Mouse (Mus musculus) limb, embryonic 11.5 days (tissue): Measurements from ENCODE around the gene Gstt3. TPM values are rescaled to one million over a fixed set of nuclear protein-coding genes. Genes with fewer than 3 reads are reported as not detected.

Experiments
- ATAC-seq: fragments of 200-750 bp; cut with Nextera tagmentation; 2 replicates; pipeline ENCODE4 v1.8.0; 2017; ENCODE audit warnings: low read depth; ENCODE audit not compliant: insufficient number of reproducible peaks, low FRiP score, low TSS enrichment
- DNase-seq: peaks from one replicate; pipeline ENCODE4 v3.0.0-alpha.2; 2015; ENCODE audit warnings: low spot score
- H3K27ac ChIP-seq: fragments of 300-500 bp; sonication (generic); replicated peaks from 2 replicates; pipeline ENCODE4 v1.5.1; 2014; ENCODE audit warnings: low read depth, mild to moderate bottlenecking, low read length
- H3K27me3 ChIP-seq: fragments of 300-500 bp; sonication (generic); 2 replicates; pipeline ENCODE4 v1.6.1; 2014; ENCODE audit warnings: mild to moderate bottlenecking, low read length, mixed read lengths; ENCODE audit not compliant: control insufficient read depth, insufficient read depth
- H3K36me3 ChIP-seq: fragments of 300-500 bp; sonication (generic); 2 replicates; pipeline ENCODE4 v1.6.1; 2014; ENCODE audit warnings: mild to moderate bottlenecking, low read length, moderate library complexity, mixed read lengths; ENCODE audit not compliant: control insufficient read depth, insufficient read depth
- H3K4me1 ChIP-seq: fragments of 300-500 bp; sonication (generic); 2 replicates; pipeline ENCODE4 v1.6.1; 2014; ENCODE audit warnings: low read length, mixed read lengths; ENCODE audit not compliant: control insufficient read depth, insufficient read depth
- H3K4me2 ChIP-seq: fragments of 300-500 bp; sonication (generic); 2 replicates; pipeline ENCODE4 v1.6.1; 2014; ENCODE audit warnings: low read depth, mild to moderate bottlenecking, moderate library complexity; ENCODE audit not compliant: severe bottlenecking
- H3K4me3 ChIP-seq: fragments of 300-500 bp; sonication (generic); 2 replicates; pipeline ENCODE4 v1.5.1; 2014; ENCODE audit warnings: low read depth, low read length
- H3K9ac ChIP-seq: fragments of 300-500 bp; sonication (generic); 2 replicates; pipeline ENCODE4 v1.6.1; 2014; ENCODE audit warnings: mild to moderate bottlenecking, low read length
- H3K9me3 ChIP-seq: fragments of 300-500 bp; sonication (generic); 2 replicates; pipeline ENCODE4 v1.6.1; 2016; ENCODE audit warnings: low read length; ENCODE audit not compliant: control insufficient read depth
- WGBS: fragments of 180-500 bp; shearing (Covaris S2); extraction: QIAGEN DNeasy Blood & Tissue Kit; methylation state at CpG from one replicate; pipeline ENCODE4 v1.1.7; 2014; 5-methylcytosine and 5-hydroxymethylcytosine counted together
- polyA plus RNA-seq: library from polyadenylated mRNA; unstranded; fragments of >200 nt; fragmentation: Nextera tagmentation; extraction: Ambion mirVana; gene quantifications from 2 replicates; pipeline ENCODE4 v1.2.1, GENCODE M21; 2014

The Gstt3 gene
- polyA plus RNA-seq, 1 experiment from 2014 or later: 7.9 TPM

DNA sequence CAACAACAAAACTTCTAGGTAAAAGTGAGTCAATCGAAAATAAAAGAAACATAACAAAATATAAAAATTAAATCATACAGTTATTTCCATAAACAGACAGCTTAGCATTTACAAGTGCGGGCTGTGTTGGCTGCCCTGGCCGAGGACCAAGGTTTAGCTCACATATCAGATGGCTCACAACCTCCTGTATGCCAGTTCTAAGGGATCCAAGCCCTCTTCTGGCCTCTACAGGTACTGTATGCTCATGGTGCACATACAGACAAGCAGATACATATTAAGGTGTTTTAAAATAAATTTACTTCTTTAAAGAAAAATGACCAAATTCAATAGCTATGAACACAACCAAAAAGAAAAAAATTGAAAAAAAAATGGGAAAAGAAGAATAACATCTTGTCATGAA lies 20.9 kb downstream of the Gstt3 start:
- no peak for ATAC-seq

GRCm38 (mm10) chr10:75756719-75757118 lies 24.5 kb downstream of the Gstt3 start:
- peaks cover 11% of the 10 kb centered on the region for H3K36me3 ChIP-seq
- no peak for DNase-seq
- no peaks in the 10 kb centered on the region for H3K27me3 ChIP-seq
- ATAC-seq: no peak
- no peak overlapping the region for H3K9ac ChIP-seq
- H3K27ac ChIP-seq: no peak overlapping the region
- 93% methylated on average over 11 of the region's 11 CpGs for WGBS
- H3K9me3 ChIP-seq: no peaks in the 10 kb centered on the region
- H3K4me2 ChIP-seq: no peak overlapping the region
- H3K4me1 ChIP-seq: no peaks in the 10 kb centered on the region
- H3K4me3 ChIP-seq: no peak overlapping the region

More for the DNA sequence above, 20.9 kb downstream of the Gstt3 start:
- peaks cover 3% of the 10 kb centered on the region; the same call in 1 of the 2 replicates for H3K4me1 ChIP-seq
- H3K4me3 ChIP-seq: no peak overlapping the region
- H3K9me3 ChIP-seq: no peaks in the 10 kb centered on the region
- H3K4me2 ChIP-seq: no peak overlapping the region
- no peaks in the 10 kb centered on the region for H3K27me3 ChIP-seq
- H3K27ac ChIP-seq: no peak overlapping the region
- DNase-seq: no peak
- H3K9ac ChIP-seq: no peak overlapping the region
- H3K36me3 ChIP-seq: 0 out of 2 replicates have a peak, but pooled peaks cover 4% of the 10 kb centered on the region
- 88% methylated on average over 3 of the region's 3 CpGs for WGBS

DNA sequence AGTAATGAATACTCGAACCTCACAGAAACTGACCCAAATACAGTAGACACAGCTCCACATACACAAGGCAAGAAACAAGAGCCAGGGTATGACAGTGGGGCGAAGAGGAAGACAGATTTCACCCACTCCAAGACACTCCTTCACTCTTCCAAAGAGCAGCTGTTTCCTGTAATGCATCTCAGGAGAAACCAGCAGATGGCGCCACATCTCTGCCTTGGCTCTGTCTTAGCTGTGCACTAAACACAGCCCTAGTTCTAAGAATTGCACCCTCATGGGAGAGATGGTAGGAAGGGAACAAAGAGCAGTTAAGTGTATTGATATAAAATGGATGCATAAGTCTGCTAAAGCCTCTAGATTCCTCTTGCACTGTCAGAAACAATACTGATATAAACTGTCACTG lies 37.2 kb downstream of the Gstt3 start:
- Histone ChIP-seq H3K4me3 (no peak overlapping the region), H3K9me3 (no peaks in the 10 kb centered on the region), H3K9ac (no peak overlapping the region), H3K27ac (no peak overlapping the region), H3K36me3 (peaks cover 24% of the 10 kb centered on the region), H3K4me1 (no peaks in the 10 kb centered on the region), H3K4me2 (no peak overlapping the region), H3K27me3 (no peaks in the 10 kb centered on the region)
- WGBS: 45% methylated on average over 3 of the region's 3 CpGs
- DNase-seq (peak; percentile 87), ATAC-seq (no peak)

DNA sequence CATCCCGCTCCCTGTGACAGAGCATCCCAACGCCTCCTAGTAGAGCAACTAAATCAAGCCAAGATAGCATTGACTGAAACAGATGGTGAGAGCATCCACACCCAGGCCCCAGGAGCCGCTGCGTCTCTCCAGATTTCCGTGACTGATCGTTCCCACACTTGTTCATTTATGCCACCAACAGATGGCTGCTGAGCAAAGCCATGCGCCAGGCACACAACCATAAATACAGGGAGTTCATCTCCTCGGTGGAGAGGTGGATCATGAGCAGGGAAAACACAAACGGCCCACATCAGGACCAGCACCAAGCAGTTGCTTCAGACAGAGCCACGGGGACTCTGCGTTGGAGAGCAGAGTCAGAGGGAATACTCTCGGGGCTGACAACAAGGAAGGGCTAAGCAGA lies 37.8 kb downstream of the Gstt3 start:
- no peak for DNase-seq
- ATAC-seq: no peak
- Histone ChIP-seq H3K27ac (no peak overlapping the region), H3K4me2 (no peak overlapping the region), H3K4me3 (no peak overlapping the region), H3K27me3 (no peaks in the 10 kb centered on the region), H3K9me3 (no peaks in the 10 kb centered on the region), H3K4me1 (no peaks in the 10 kb centered on the region), H3K36me3 (peaks cover 24% of the 10 kb centered on the region), H3K9ac (no peak overlapping the region)
- WGBS: 93% methylated on average over 12 of the region's 12 CpGs

- Histone ChIP-seq H3K9me3 (no peaks in the 10 kb centered on the region), H3K36me3 (peaks cover 18% of the 10 kb centered on the region), H3K9ac (no peak overlapping the region), H3K4me2 (no peak overlapping the region), H3K4me3 (no peak overlapping the region), H3K4me1 (no peaks in the 10 kb centered on the region), H3K27ac (no peak overlapping the region), H3K27me3 (no peaks in the 10 kb centered on the region)
- 95% methylated on average over 3 of the region's 3 CpGs for WGBS
- DNase-seq: no peak
- ATAC-seq: no peak
These were observed 40.3 kb downstream of the Gstt3 start for GRCm38 (mm10) chr10:75740866-75741265.

- no peaks in the 10 kb centered on the region for H3K27me3 ChIP-seq
- no peak overlapping the region for H3K27ac ChIP-seq
- H3K9ac ChIP-seq: no peak overlapping the region
- peaks cover 21% of the 10 kb centered on the region; the same call in 1 of the 2 replicates for H3K36me3 ChIP-seq
- no peaks in the 10 kb centered on the region for H3K4me1 ChIP-seq
- H3K9me3 ChIP-seq: no peaks in the 10 kb centered on the region
- DNase-seq (no peak), ATAC-seq (no peak)
- WGBS: 92% methylated on average over 7 of the region's 7 CpGs
- H3K4me2 ChIP-seq: no peak overlapping the region
- no peak overlapping the region for H3K4me3 ChIP-seq
These were observed 55.8 kb downstream of the Gstt3 start for GRCm38 (mm10) chr10:75725449-75725848.

Other genes starting within 250 kb of the Gstt3 start
- gene Lrrc75b, start 221.1 kb downstream of the Gstt3 start, polyA plus RNA-seq: 0.77 and 0.91 TPM in 2 replicates
- 0.75 and 0.94 TPM in 2 replicates for gene Ggt1, start 219.8 kb downstream of the Gstt3 start, polyA plus RNA-seq
- gene Ggt5, start 192.1 kb downstream of the Gstt3 start, polyA plus RNA-seq: 0.41 and 0.75 TPM in 2 replicates
- gene Susd2, start 137.4 kb downstream of the Gstt3 start, polyA plus RNA-seq: 0.98 and 1.4 TPM in 2 replicates
- gene Cabin1, start 17.1 kb downstream of the Gstt3 start, polyA plus RNA-seq: 28.5 and 30.7 TPM in 2 replicates
- gene Ddt, start 8.0 kb downstream of the Gstt3 start, polyA plus RNA-seq: 100.0 and 107 TPM in 2 replicates
- 0.41 TPM in 1 of 2 replicates, not detected in the other for gene Gm20441, start 460 bp downstream of the Gstt3 start, polyA plus RNA-seq
- gene Gstt1, start 17.2 kb upstream of the Gstt3 start, polyA plus RNA-seq: 4.4 and 5.5 TPM in 2 replicates
- gene Gstt4, start 41.1 kb upstream of the Gstt3 start, polyA plus RNA-seq: not detected in 2 replicates
- 7.8 and 9.5 TPM in 2 replicates for gene Gstt2, start 56.0 kb upstream of the Gstt3 start, polyA plus RNA-seq
- gene Mif, start 78.8 kb upstream of the Gstt3 start, polyA plus RNA-seq: 2,626 and 2,699 TPM in 2 replicates
- 3.8 and 3.9 TPM in 2 replicates for gene Derl3, start 112.0 kb upstream of the Gstt3 start, polyA plus RNA-seq
- 260 and 263 TPM in 2 replicates for gene Smarcb1, start 140.2 kb upstream of the Gstt3 start, polyA plus RNA-seq
- gene Chchd10, start 151.7 kb upstream of the Gstt3 start, polyA plus RNA-seq: 4.5 and 6.2 TPM in 2 replicates
- gene Mmp11, start 155.1 kb upstream of the Gstt3 start, polyA plus RNA-seq: 66.1 and 75.2 TPM in 2 replicates
- 0.31 and 0.35 TPM in 2 replicates for gene Gm867, start 159.3 kb upstream of the Gstt3 start, polyA plus RNA-seq
- 0.33 and 0.60 TPM in 2 replicates for gene Vpreb3, start 161.6 kb upstream of the Gstt3 start, polyA plus RNA-seq
- 0.10 TPM in 1 of 2 replicates, not detected in the other for gene Gm5134, start 173.1 kb upstream of the Gstt3 start, polyA plus RNA-seq